Mouse (Mus musculus) testis, adult 2 months (tissue): ENCODE measurements at regions not wholly inside any gene's neighbourhood (a gene's known extent, or its start where the extent isn't known, plus 50 kb on each side); places are given as distances from the start of the nearest gene placed in this dataset.

ENCODE experiments used
- CTCF ChIP-seq: fragments of 200-500 bp; IDR thresholded peaks from 2 replicates; pipeline ENCODE4 v1.5.1; 2012; ENCODE audit warnings: low read depth, mild to moderate bottlenecking, inconsistent platforms, low read length, moderate library complexity; ENCODE audit not compliant: control insufficient read depth, insufficient read depth, insufficient replicate concordance
- POLR2A ChIP-seq: fragments of 200-500 bp; IDR thresholded peaks from 2 replicates; pipeline ENCODE4 v1.6.1; 2012; ENCODE audit warnings: low read depth, mild to moderate bottlenecking, inconsistent platforms, low read length, moderate library complexity; ENCODE audit not compliant: control insufficient read depth

- TF ChIP-seq CTCF = no peak
- TF ChIP-seq POLR2A = no peak
Measured at GRCm38 (mm10) chr1:137738157-137738851, 437.2 kb downstream of the Ptprc start.
